Mouse (Mus musculus) liver, embryonic 14.5 days (tissue): ENCODE data around the gene Chrm3. TPM values are rescaled to one million over a fixed set of nuclear protein-coding genes. Genes with fewer than 3 reads are reported as not detected.

Experiments used
- ATAC-seq: fragments of 200-750 bp; cut with Nextera tagmentation; 2 replicates; pipeline ENCODE4 v1.8.0; 2017; ENCODE audit warnings: moderate number of reproducible peaks, mild to moderate bottlenecking, moderate library complexity; ENCODE audit not compliant: insufficient read depth
- DNase-seq, 3 experiments: peaks; one replicate each; pipeline ENCODE4 v3.0.0-alpha.2; 2012 to 2013; ENCODE audit warnings: low read depth in 3 of 3, low spot score in 3 of 3
- H3K27ac ChIP-seq: fragments of 300-500 bp; sonication (generic); 2 replicates; pipeline ENCODE4 v1.5.1; 2014; ENCODE audit warnings: moderate library complexity, mild to moderate bottlenecking, control low read depth, inconsistent platforms
- H3K27me3 ChIP-seq: fragments of 300-500 bp; sonication (generic); 2 replicates; pipeline ENCODE4 v1.6.1; 2014; ENCODE audit warnings: mild to moderate bottlenecking, low read length, moderate library complexity; ENCODE audit not compliant: control insufficient read depth, insufficient read depth
- H3K36me3 ChIP-seq: fragments of 300-500 bp; sonication (generic); replicated peaks from 2 replicates; pipeline ENCODE4 v1.6.1; 2014; ENCODE audit warnings: low read depth; ENCODE audit not compliant: control insufficient read depth, insufficient read depth
- H3K4me1 ChIP-seq, 2 experiments: fragments of 200-500 bp in 1 of 2; fragments of 300-500 bp in 1 of 2; sonication (generic) in 1 of 2; replicated peaks; 2 replicates each; pipeline ENCODE4 v1.6.1; 2012 to 2014; ENCODE audit warnings: antibody characterized with exemption in 1 of 2, inconsistent platforms in 1 of 2, low read length in 1 of 2; ENCODE audit not compliant: control insufficient read depth in 2 of 2, insufficient read depth in 2 of 2
- H3K4me2 ChIP-seq: fragments of 300-500 bp; sonication (generic); 2 replicates; pipeline ENCODE4 v1.6.1; 2014; ENCODE audit warnings: low read depth, mild to moderate bottlenecking, control low read depth, moderate library complexity
- H3K4me3 ChIP-seq, 2 experiments: fragments of 200-500 bp in 1 of 2; fragments of 300-500 bp in 1 of 2; sonication (generic) in 1 of 2; 2 replicates each; pipeline ENCODE4 v1.5.1; 2012 to 2014; ENCODE audit warnings: low read depth in 2 of 2, low read length in 2 of 2, mild to moderate bottlenecking in 2 of 2, control low read depth in 1 of 2, inconsistent platforms in 1 of 2, moderate library complexity in 1 of 2; ENCODE audit not compliant: insufficient read depth in 1 of 2
- H3K9ac ChIP-seq: fragments of 300-500 bp; sonication (generic); replicated peaks from 2 replicates; pipeline ENCODE4 v1.6.1; 2014; ENCODE audit warnings: mild to moderate bottlenecking, control low read depth, moderate library complexity
- H3K9me3 ChIP-seq: fragments of 300-500 bp; sonication (generic); 2 replicates; pipeline ENCODE4 v1.6.1; 2016; ENCODE audit warnings: low read length, mixed read lengths; ENCODE audit not compliant: control insufficient read depth
- CTCF ChIP-seq: IDR thresholded peaks from 2 replicates; pipeline ENCODE4 v1.5.1; 2016; ENCODE audit warnings: antibody characterized with exemption, low read depth, control low read depth
- EP300 ChIP-seq: IDR thresholded peaks from 2 replicates; pipeline ENCODE4 v1.6.1; 2016; ENCODE audit warnings: antibody characterized with exemption, low read depth
- WGBS: fragments of 180-500 bp; shearing (Covaris S2); extraction: QIAGEN DNeasy Blood & Tissue Kit; methylation state at CpG from one replicate; pipeline ENCODE4 v1.1.7; 2014; ENCODE audit not compliant: insufficient replicate concordance; 5-methylcytosine and 5-hydroxymethylcytosine counted together
- polyA plus RNA-seq, 2 experiments: library from polyadenylated mRNA; depleted of rRNA in 1 of 2; stranded (reverse) in 1 of 2; unstranded in 1 of 2; fragments of >200 nt; fragmentation: Nextera tagmentation in 1 of 2; extraction: Ambion mirVana in 1 of 2; gene quantifications; 2 replicates each; pipeline versions ENCODE4 v1.2.1 to v1.2.3; 2012 to 2014

The Chrm3 gene
- polyA plus RNA-seq, 2 experiments, result 0.03 TPM; not detected in 1

GRCm38 (mm10) chr13:9900653-9901385 lies 459.8 kb downstream of the Chrm3 start:
- no peak for DNase-seq
- no peak for ATAC-seq
- Histone ChIP-seq H3K4me1 (no peaks in the 10 kb centered on the region), H3K4me2 (no peak overlapping the region), H3K36me3 (no peaks in the 10 kb centered on the region), H3K27me3 (no peaks in the 10 kb centered on the region), H3K9me3 (no peaks in the 10 kb centered on the region), H3K4me3 (no peak overlapping the region), H3K27ac (no peak overlapping the region), H3K9ac (no peak overlapping the region)
- 53% methylated on average over 5 of the region's 5 CpGs for WGBS
- TF ChIP-seq CTCF (no peak), EP300 (no peak)

- Histone ChIP-seq H3K36me3 (no peaks in the 10 kb centered on the region), H3K9me3 (no peaks in the 10 kb centered on the region), H3K27me3 (no peaks in the 10 kb centered on the region), H3K27ac (no peak overlapping the region), H3K4me1 (no peaks in the 10 kb centered on the region), H3K4me3 (no peak overlapping the region), H3K4me2 (no peak overlapping the region), H3K9ac (no peak overlapping the region)
- WGBS, result 65% methylated on average over 3 of the region's 3 CpGs
- TF ChIP-seq CTCF (no peak), EP300 (no peak)
- ATAC-seq, result no peak
- DNase-seq, result no peak
Measured at GRCm38 (mm10) chr13:9898664-9899369, 461.8 kb downstream of the Chrm3 start.

GRCm38 (mm10) chr13:9897231-9897630 lies 463.4 kb downstream of the Chrm3 start:
- TF ChIP-seq EP300, result no peak
- no peak for TF ChIP-seq CTCF
- Histone ChIP-seq H3K4me2 (no peak overlapping the region), H3K27ac (no peak overlapping the region), H3K4me1 (no peaks in the 10 kb centered on the region), H3K9ac (no peak overlapping the region), H3K4me3 (no peak overlapping the region), H3K27me3 (no peaks in the 10 kb centered on the region), H3K36me3 (no peaks in the 10 kb centered on the region), H3K9me3 (no peaks in the 10 kb centered on the region)
- ATAC-seq (no peak), DNase-seq (no peak)
- WGBS, result 14% methylated on average over 1 of the region's 1 CpGs

- H3K27ac ChIP-seq, result no peak overlapping the region
- H3K36me3 ChIP-seq, result no peaks in the 10 kb centered on the region
- no peak overlapping the region for H3K9ac ChIP-seq
- no peak overlapping the region for H3K4me2 ChIP-seq
- H3K27me3 ChIP-seq, result no peaks in the 10 kb centered on the region
- no peaks in the 10 kb centered on the region for H3K9me3 ChIP-seq
- WGBS, result 47% methylated on average over 11 of the region's 11 CpGs
- no peaks in the 10 kb centered on the region for H3K4me1 ChIP-seq
- ATAC-seq, result no peak
- DNase-seq, result no peak
- TF ChIP-seq CTCF (no peak), EP300 (no peak)
- H3K4me3 ChIP-seq, result no peak overlapping the region
Measured at GRCm38 (mm10) chr13:9895045-9895625, 465.5 kb downstream of the Chrm3 start.

GRCm38 (mm10) chr13:9891088-9891487 lies 469.6 kb downstream of the Chrm3 start:
- Histone ChIP-seq H3K4me3 (no peak overlapping the region), H3K27ac (no peak overlapping the region), H3K27me3 (no peaks in the 10 kb centered on the region), H3K4me1 (no peaks in the 10 kb centered on the region), H3K9ac (no peak overlapping the region), H3K36me3 (no peaks in the 10 kb centered on the region), H3K9me3 (no peaks in the 10 kb centered on the region), H3K4me2 (no peak overlapping the region)
- no peak for ATAC-seq
- TF ChIP-seq CTCF, result no peak
- no peak for TF ChIP-seq EP300
- 51% methylated on average over 1 of the region's 1 CpGs for WGBS
- no peak for DNase-seq
